Mouse (Mus musculus): ENCODE results near the gene Scgb3a1. TPM values are rescaled to one million over a fixed set of nuclear protein-coding genes. Genes with fewer than 3 reads are reported as not detected.

Gene Scgb3a1
- total RNA-seq, 2 experiments from 2014 or later = 0.86 TPM; not detected in 1

GRCm38 (mm10) chr11:49713336-49714334 lies 50.2 kb downstream of the Scgb3a1 start:
- ATAC-seq (replicated peaks; ENCODE audit: poor library complexity, severe bottlenecking) = 0 out of 2 replicates have a peak, but pooled peaks have one; percentile 8

Other genes starting within 250 kb of the Scgb3a1 start
- not detected in 2 replicates for gene Olfr1389, start 240.5 kb upstream of the Scgb3a1 start, total RNA-seq (2014; fragmentation: Nextera tagmentation)
- not detected in 2 replicates for gene Olfr1389, start 240.5 kb upstream of the Scgb3a1 start, total RNA-seq (2017)
- not detected in 2 replicates for gene Olfr1388, start 227.0 kb upstream of the Scgb3a1 start, total RNA-seq (2014; fragmentation: Nextera tagmentation)
- 0.09 and 0.21 TPM in 2 replicates for gene Olfr1388, start 227.0 kb upstream of the Scgb3a1 start, total RNA-seq (2017)
- gene Olfr1387, start 208.3 kb upstream of the Scgb3a1 start, total RNA-seq (2014; fragmentation: Nextera tagmentation) = not detected in 2 replicates
- not detected in 2 replicates for gene Olfr1387, start 208.3 kb upstream of the Scgb3a1 start, total RNA-seq (2017)
- not detected in 2 replicates for gene Olfr1386, start 198.6 kb upstream of the Scgb3a1 start, total RNA-seq (2014; fragmentation: Nextera tagmentation)
- gene Olfr1386, start 198.6 kb upstream of the Scgb3a1 start, total RNA-seq (2017) = not detected in 2 replicates
- not detected in 2 replicates for gene Olfr1385, start 174.5 kb upstream of the Scgb3a1 start, total RNA-seq (2014; fragmentation: Nextera tagmentation)
- not detected in 2 replicates for gene Olfr1385, start 174.5 kb upstream of the Scgb3a1 start, total RNA-seq (2017)
- gene Olfr1384, start 156.9 kb upstream of the Scgb3a1 start, total RNA-seq (2014; fragmentation: Nextera tagmentation) = not detected in 2 replicates
- gene Olfr1384, start 156.9 kb upstream of the Scgb3a1 start, total RNA-seq (2017) = not detected in 2 replicates
- not detected in 2 replicates for gene Olfr1383, start 144.0 kb upstream of the Scgb3a1 start, total RNA-seq (2014; fragmentation: Nextera tagmentation)
- gene Olfr1383, start 144.0 kb upstream of the Scgb3a1 start, total RNA-seq (2017) = not detected in 2 replicates
- gene Olfr1382, start 135.4 kb upstream of the Scgb3a1 start, total RNA-seq (2014; fragmentation: Nextera tagmentation) = not detected in 2 replicates
- gene Olfr1382, start 135.4 kb upstream of the Scgb3a1 start, total RNA-seq (2017) = not detected in 2 replicates
- not detected in 2 replicates for gene Olfr1381, start 120.2 kb upstream of the Scgb3a1 start, total RNA-seq (2014; fragmentation: Nextera tagmentation)
- gene Olfr1381, start 120.2 kb upstream of the Scgb3a1 start, total RNA-seq (2017) = not detected in 2 replicates
- not detected in 2 replicates for gene Olfr1380, start 106.7 kb upstream of the Scgb3a1 start, total RNA-seq (2014; fragmentation: Nextera tagmentation)
- not detected in 2 replicates for gene Olfr1380, start 106.7 kb upstream of the Scgb3a1 start, total RNA-seq (2017)
- gene Flt4, start 54.3 kb upstream of the Scgb3a1 start, total RNA-seq (2014; fragmentation: Nextera tagmentation) = 0.32 TPM in 1 of 2 replicates, not detected in the other
- gene Flt4, start 54.3 kb upstream of the Scgb3a1 start, total RNA-seq (2017) = 0.10 TPM in 1 of 2 replicates, not detected in the other
- 73.3 and 77.8 TPM in 2 replicates for gene Cnot6, start 49.1 kb downstream of the Scgb3a1 start, total RNA-seq (2014; fragmentation: Nextera tagmentation)
- gene Cnot6, start 49.1 kb downstream of the Scgb3a1 start, total RNA-seq (2017) = 42.2 and 52.8 TPM in 2 replicates
- gene Gfpt2, start 130.6 kb downstream of the Scgb3a1 start, total RNA-seq (2014; fragmentation: Nextera tagmentation) = 0.21 and 0.58 TPM in 2 replicates
- 0.13 TPM in 1 of 2 replicates, not detected in the other for gene Gfpt2, start 130.6 kb downstream of the Scgb3a1 start, total RNA-seq (2017)
- gene Mapk9, start 183.1 kb downstream of the Scgb3a1 start, total RNA-seq (2014; fragmentation: Nextera tagmentation) = 26.6 and 41.7 TPM in 2 replicates
- 32.9 and 41.9 TPM in 2 replicates for gene Mapk9, start 183.1 kb downstream of the Scgb3a1 start, total RNA-seq (2017)
- 0.37 TPM in 1 of 2 replicates, not detected in the other for gene Rasgef1c, start 238.2 kb downstream of the Scgb3a1 start, total RNA-seq (2014; fragmentation: Nextera tagmentation)
- gene Rasgef1c, start 238.2 kb downstream of the Scgb3a1 start, total RNA-seq (2017) = not detected in 2 replicates

All from granulocyte monocyte progenitor cell, adult 5-6 weeks (primary cell).